Mouse (Mus musculus) midbrain, embryonic 12.5 days (tissue): ENCODE measurements at regions not wholly inside any gene's neighbourhood (a gene's known extent, or its start where the extent isn't known, plus 50 kb on each side); places are given as distances from the start of the nearest gene placed in this dataset. TPM values are rescaled to one million over a fixed set of nuclear protein-coding genes. Genes with fewer than 3 reads are reported as not detected.

Experiments
- ATAC-seq: fragments of 200-750 bp; cut with Nextera tagmentation; 2 replicates; pipeline ENCODE4 v1.8.0; 2017; ENCODE audit warnings: low read depth, moderate TSS enrichment, moderate library complexity; ENCODE audit not compliant: low FRiP score
- H3K27ac ChIP-seq: fragments of 300-500 bp; sonication (generic); replicated peaks from 2 replicates; pipeline ENCODE4 v1.5.1; 2016; ENCODE audit warnings: mild to moderate bottlenecking
- H3K27me3 ChIP-seq: fragments of 300-500 bp; sonication (generic); 2 replicates; pipeline ENCODE4 v1.6.1; 2016; ENCODE audit warnings: mild to moderate bottlenecking
- H3K36me3 ChIP-seq: fragments of 300-500 bp; sonication (generic); 2 replicates; pipeline ENCODE4 v1.6.1; 2016
- H3K4me1 ChIP-seq: fragments of 300-500 bp; sonication (generic); 2 replicates; pipeline ENCODE4 v1.6.1; 2016
- H3K4me2 ChIP-seq: fragments of 300-500 bp; sonication (generic); replicated peaks from 2 replicates; pipeline ENCODE4 v1.6.1; 2016; ENCODE audit warnings: mild to moderate bottlenecking, moderate library complexity
- H3K4me3 ChIP-seq: fragments of 300-500 bp; sonication (generic); 2 replicates; pipeline ENCODE4 v1.5.1; 2016; ENCODE audit warnings: mild to moderate bottlenecking
- H3K9ac ChIP-seq: fragments of 300-500 bp; sonication (generic); replicated peaks from 2 replicates; pipeline ENCODE4 v1.6.1; 2016; ENCODE audit warnings: mild to moderate bottlenecking, moderate library complexity
- H3K9me3 ChIP-seq: fragments of 300-500 bp; sonication (generic); 2 replicates; pipeline ENCODE4 v1.6.1; 2016; ENCODE audit warnings: mild to moderate bottlenecking
- WGBS: fragments of 180-500 bp; shearing (Covaris S2); methylation state at CpG from one replicate; pipeline ENCODE4 v1.1.7; 2016; 5-methylcytosine and 5-hydroxymethylcytosine counted together
- microRNA-seq: library from miRNA; unstranded; fragments of <30 nt; microRNA quantifications from one replicate; pipeline ENCODE4, GENCODE M21; 2017

DNA sequence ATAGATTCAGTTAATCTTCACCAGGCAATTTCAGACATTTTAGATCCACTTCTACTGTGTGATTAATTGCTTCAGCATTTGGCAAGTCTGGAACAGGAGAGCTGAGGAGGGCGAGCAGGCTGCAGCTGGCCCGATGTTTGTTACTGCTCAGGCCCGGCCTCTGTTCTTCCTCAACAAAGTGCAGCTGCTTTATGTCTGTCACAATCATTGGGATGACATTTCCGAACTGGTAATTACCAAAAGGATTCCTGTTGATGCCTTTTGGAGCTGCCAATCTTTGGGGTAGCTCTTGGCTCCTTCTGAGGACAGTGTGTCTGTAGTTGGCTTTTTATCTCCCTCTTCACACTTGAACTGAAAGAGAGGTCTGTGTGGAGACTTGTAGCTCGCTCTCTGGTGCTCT is 119.4 kb downstream of the Ndfip2 start:
- Histone ChIP-seq H3K9ac (no peak overlapping the region), H3K4me3 (no peak overlapping the region), H3K36me3 (no peaks in the 10 kb centered on the region), H3K4me1 (no peaks in the 10 kb centered on the region), H3K27ac (no peak overlapping the region), H3K9me3 (no peaks in the 10 kb centered on the region), H3K27me3 (no peaks in the 10 kb centered on the region), H3K4me2 (no peak overlapping the region)
- no peak for ATAC-seq
- WGBS, result 63% methylated on average over 5 of the region's 5 CpGs

DNA sequence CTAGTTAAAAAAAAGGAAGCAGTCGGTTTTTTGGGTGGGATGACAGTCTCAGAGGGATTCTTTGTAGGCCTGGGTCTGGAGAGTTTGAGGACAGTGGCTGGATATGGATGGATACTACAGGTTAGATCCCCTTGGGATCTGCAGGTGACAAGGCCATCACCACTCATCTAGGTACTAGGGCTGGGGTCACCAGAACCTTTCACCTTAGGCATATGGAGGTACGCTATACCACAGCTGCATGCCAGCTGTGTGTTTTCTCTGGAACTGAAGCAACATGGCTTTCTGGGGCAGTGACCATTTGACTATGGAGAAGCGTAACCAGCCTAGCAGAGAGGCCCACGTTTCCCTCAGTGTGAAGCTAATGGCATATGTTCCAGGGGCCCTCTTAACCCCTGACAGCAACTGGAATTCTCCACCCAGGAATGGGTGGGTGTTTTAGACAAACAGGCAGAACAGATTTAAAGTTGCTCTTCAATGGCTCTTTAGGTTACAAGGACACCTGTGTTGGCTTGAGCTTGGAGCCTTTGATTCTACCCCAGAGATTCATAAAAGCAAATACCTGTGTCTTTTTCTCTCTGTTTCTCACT is 118.8 kb downstream of the Ndfip2 start:
- ATAC-seq, result no peak
- no peak overlapping the region for H3K4me2 ChIP-seq
- no peaks in the 10 kb centered on the region for H3K4me1 ChIP-seq
- H3K27ac ChIP-seq, result no peak overlapping the region
- 75% methylated on average over 4 of the region's 4 CpGs for whole genome bisulfite sequencing
- no peak overlapping the region for H3K4me3 ChIP-seq
- no peak overlapping the region for H3K9ac ChIP-seq
- no peaks in the 10 kb centered on the region for H3K27me3 ChIP-seq
- no peaks in the 10 kb centered on the region for H3K36me3 ChIP-seq
- H3K9me3 ChIP-seq, result no peaks in the 10 kb centered on the region

DNA sequence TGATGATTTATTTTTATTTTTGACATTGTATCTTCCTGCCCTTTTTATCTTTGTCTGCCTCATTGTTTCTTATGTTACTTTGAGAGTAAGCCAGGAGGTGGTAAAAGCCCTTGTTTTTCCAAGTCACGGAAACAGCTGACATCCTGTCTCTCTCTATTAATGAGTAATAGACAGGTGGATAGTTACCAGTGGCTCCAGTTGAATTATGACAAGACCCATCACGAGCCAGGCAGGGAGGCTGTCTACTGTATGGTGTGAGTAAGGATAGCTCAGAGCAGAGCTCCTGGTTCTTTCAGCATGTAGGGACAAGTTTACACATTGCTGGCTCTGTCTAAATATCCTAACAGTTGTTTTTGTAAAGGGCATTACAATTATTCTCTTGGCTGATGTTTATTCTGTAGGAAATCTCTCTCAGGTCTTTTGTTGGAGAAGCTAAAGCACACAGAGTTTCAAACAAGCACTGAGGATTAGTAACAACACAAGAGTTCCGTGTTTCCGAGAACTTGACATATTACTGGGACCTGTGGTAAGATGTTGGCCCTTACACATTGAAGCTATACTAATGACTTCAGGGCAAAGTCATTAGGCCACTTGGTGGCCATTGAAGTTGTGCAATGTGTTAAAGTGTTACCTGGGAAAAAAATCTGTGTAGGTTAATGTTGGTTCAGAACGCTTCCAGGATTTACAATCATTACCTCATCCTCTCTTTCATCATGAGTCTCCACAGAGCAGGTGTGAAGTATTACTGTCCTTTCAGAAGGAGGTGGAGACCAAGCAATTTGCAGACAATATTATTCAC is 111.5 kb downstream of the Ndfip2 start:
- H3K27me3 ChIP-seq, result no peaks in the 10 kb centered on the region
- no peak overlapping the region for H3K4me3 ChIP-seq
- no peaks in the 10 kb centered on the region for H3K4me1 ChIP-seq
- no peak for ATAC-seq
- no peaks in the 10 kb centered on the region for H3K36me3 ChIP-seq
- no peak overlapping the region for H3K9ac ChIP-seq
- H3K4me2 ChIP-seq, result no peak overlapping the region
- no peaks in the 10 kb centered on the region for H3K9me3 ChIP-seq
- 80% methylated on average over 5 of the region's 5 CpGs for WGBS
- H3K27ac ChIP-seq, result no peak overlapping the region

DNA sequence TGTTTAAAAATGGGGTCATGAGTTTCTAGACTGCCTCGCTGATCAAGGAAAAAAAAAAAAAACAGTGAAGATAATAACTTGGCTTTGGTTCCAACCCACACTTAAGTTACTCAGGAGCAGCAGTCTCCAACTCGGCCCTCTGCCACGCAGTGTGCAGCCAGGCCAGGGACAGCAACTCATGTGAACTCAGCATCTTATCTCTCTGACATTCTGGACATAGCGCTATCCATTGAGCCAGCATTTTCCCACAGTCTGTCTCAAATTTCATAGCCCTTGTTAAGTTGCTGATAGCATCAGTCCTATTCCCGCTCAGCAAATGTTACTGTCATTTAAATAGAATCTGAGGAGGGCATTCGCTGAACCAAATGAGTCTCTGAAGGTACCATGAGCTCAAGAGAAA is 102.2 kb downstream of the Ndfip2 start:
- no peaks in the 10 kb centered on the region for H3K27me3 ChIP-seq
- H3K9ac ChIP-seq, result no peak overlapping the region
- no peak overlapping the region for H3K27ac ChIP-seq
- 86% methylated on average over 6 of the region's 6 CpGs for WGBS
- no peaks in the 10 kb centered on the region for H3K9me3 ChIP-seq
- no peak for ATAC-seq
- H3K4me3 ChIP-seq, result no peak overlapping the region
- no peaks in the 10 kb centered on the region for H3K36me3 ChIP-seq
- no peaks in the 10 kb centered on the region for H3K4me1 ChIP-seq
- no peak overlapping the region for H3K4me2 ChIP-seq

DNA sequence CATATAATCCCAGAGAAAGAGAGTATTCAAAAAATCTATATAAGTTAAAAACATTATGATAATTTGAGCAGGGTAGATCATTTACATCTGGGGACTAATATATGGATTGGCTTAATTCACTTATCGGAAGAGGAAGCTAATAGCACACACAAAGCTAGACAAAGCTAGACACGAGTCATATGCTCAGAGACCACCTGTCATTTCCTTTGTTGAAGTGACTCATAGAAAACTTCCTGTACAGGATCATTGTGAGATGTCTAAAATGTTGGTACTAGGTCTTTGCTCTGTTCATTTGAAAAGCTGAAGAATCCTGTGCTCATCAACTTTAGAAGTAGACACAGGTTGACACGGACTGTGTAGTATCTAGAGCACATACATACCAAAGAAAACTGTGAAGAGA is 101.5 kb downstream of the Ndfip2 start:
- no peak overlapping the region for H3K4me3 ChIP-seq
- no peaks in the 10 kb centered on the region for H3K4me1 ChIP-seq
- WGBS, result 82% methylated on average over 3 of the region's 3 CpGs
- no peaks in the 10 kb centered on the region for H3K9me3 ChIP-seq
- no peak overlapping the region for H3K4me2 ChIP-seq
- no peaks in the 10 kb centered on the region for H3K36me3 ChIP-seq
- ATAC-seq, result no peak
- no peak overlapping the region for H3K27ac ChIP-seq
- H3K27me3 ChIP-seq, result no peaks in the 10 kb centered on the region
- no peak overlapping the region for H3K9ac ChIP-seq

Small RNA genes in the stretch of these regions (microRNA-seq; reads per million reads assigned to microRNA genes)
- not detected for gene Gm22406
- gene Mir6390, result not detected
